Mouse (Mus musculus): Measurements from ENCODE around the gene Man1c1.

The Man1c1 gene

DNA sequence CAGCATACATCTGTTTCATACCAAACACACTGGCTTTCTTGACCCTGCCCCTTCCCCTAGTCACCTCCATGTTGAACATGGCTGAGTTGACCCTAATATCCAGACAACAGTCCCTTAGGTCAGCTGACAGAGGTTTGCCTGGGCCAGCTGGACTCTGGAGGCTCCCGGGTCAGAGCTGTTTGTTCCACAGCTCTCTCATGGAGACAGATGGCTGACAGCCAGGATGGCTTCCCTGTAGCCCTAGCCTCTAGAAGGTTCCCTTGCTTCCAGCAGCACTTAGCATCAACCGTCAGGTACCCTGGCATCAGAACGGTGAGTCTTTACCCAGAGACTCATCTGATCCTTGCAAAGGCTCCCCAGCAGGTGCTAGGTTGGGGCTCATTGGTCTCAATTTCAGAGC, 93.5 kb downstream of the Man1c1 start:
- in situ Hi-C loops (cut with MboI, MseI), result no loop called here

DNA sequence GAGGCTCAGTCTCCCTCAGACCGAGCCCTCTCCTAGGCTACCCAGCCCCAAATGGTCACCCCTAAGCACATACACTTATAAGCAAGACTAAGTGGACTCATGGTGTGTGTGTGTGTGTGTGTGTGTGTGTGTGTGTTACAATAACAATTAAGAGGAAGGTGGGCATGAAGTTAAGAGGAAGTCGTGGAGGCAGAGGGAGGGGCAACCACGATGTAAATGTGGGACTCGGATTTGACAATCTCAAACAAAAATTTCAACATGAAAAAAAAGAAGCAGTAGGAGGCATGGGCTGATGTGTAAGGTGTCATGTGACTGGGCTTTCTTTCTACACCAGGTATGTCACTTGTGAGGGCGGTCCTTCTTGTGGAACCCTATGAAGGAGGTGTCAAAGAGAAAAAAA, 96.4 kb downstream of the Man1c1 start:
- in situ Hi-C loops (cut with MboI, MseI), result no loop called here

DNA sequence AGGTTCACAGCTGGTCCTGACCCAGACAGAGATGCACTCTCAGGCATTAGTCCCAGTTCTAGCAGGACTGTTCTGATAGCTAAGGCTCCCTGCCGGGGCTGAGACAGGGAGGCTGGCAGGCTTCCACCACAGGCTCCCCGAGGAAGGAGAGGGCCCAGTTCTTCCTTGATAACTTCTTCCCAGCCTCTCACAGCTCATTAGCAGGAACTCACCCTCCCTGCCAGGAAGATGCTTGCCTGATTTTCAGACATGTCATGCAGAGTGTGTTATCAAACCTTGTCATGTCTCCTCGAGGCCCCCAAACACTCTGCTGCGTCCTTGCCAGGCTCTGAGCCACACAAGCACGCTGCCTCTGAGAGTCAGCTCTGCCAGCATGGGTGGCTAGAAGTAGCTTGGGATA, 98.0 kb downstream of the Man1c1 start:
- in situ Hi-C loops (cut with MboI, MseI), result no loop called here

GRCm38 (mm10) chr4:134604472-134604871, 99.6 kb downstream of the Man1c1 start:
- in situ Hi-C loops (cut with MboI, MseI), result no loop called here

DNA sequence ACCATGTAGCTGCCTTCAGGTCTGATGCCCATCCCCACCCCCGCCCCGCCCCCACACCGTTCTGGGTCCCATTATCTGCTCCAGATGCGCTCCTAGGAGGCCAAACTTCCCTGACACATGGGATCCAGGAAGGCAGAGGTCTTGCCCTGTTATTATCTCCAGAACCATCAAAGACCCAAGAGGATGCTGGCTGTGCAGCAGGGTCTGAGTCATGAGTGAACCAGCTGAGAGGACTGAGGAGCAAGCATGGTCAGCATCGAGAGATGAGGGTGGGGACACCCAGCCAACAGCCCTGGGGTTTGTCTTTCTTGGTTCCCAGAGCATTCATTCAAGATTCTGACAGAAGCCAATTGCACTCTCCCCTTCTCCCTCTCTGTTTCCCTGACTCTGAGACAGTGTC, 100.5 kb downstream of the Man1c1 start:
- in situ Hi-C loops (cut with MboI, MseI), result no loop called here

GRCm38 (mm10) chr4:134602610-134603009, 101.5 kb downstream of the Man1c1 start:
- in situ Hi-C loops (cut with MboI, MseI), result no loop called here

DNA sequence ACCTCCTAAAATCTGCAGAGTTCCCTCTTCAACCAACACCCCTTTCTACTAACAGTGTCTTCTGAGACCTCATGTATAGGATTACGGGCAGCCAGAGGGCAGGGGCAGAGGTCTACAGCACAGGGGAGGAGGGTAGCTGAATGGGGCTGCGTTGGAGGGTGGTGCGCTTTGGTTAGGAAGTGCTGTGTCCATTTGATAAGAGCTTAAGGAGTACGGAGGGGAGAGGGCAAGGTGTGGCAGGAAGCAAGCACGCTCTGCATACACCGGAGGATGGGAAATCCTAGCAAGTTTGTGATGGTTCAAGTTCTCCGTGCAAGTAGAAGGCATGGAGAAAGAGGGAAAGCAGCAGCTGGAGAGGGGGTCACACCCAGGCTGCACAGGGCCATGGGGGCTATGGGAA, 102.1 kb downstream of the Man1c1 start:
- in situ Hi-C loops (cut with MboI, MseI), result no loop called here

DNA sequence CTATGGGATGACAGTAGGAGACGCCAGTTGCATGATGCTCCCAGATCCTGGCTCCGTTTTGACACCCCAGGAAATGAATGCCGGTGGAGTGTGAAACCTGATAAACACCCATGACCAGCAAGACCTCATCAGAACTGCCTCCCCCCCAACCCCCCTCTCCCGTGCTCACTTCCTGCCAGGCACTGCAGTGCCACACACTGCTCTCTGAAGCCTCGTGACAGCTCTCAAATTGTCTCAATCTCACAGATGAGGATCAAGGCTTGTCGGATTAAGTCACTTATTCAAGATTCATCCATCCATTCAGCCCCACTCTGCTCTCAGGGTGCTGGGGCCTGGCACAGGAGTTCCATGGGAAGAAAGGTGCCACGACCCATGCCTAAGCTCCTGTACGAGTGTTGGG, 102.7 kb downstream of the Man1c1 start:
- in situ Hi-C loops (cut with MboI, MseI), result no loop called here

- in situ Hi-C loops (cut with MboI, MseI), result no loop called here
Observed at GRCm38 (mm10) chr4:134600777-134601176, 103.3 kb downstream of the Man1c1 start.

DNA sequence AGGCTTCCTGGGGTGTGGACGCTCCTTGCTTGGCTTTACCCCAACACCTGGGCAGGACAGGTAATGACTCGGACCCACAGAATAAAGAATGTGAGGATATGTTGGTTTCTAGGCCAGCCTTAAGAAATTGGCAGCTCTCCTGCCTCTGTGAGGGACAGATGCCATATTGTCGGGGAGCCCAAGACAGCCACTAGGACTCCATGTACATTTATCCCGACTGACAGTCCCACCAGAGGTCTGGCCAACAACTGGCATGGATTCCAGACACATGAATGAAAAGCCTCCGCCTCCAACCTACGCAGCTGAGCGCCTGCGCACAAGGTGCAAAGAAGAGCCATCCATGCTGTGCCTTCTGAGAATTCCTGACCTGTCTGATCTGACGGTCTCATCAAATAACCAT, 104.0 kb downstream of the Man1c1 start:
- in situ Hi-C loops (cut with MboI, MseI), result no loop called here

DNA sequence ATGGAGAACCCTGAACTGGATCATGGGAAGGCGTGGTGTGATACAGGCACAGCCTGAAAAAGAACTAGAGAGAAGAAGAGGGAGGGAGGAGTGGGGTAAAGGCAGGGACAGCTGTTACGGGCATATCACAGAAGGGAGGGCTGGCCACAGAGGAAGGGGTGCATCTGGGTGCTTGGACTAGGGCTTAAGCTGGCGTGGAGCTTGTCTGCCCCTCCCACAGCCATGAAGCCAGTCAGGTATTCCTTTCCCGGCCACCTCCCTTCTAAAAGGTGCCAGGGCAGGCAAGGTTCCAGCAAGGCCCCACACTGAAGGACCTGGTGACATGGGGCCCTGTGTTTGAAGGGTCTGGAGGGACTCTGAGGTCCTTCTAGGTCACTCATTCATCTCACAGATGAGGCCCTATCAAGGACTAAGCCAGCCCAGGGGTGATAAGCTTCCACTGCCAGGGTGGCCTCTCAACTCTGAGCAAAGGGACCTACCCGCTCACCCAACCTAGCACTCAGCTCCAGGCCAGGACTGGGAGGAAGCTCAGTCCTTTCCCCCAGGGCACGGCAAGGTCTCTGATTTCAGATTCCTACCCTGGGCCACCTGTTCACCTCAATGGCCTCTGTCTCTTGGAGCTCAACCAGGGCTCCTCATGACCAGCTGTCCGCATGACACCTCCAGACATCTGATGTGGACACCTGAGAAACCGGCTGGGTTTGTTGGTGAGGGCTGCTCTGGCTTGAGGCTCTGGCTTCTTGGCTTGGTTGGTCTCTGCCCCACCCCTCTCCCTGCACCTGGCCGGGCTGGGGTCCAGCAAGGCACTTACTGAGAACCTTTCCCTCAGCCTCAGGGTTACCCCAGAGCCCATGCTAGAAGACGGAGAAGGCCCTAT, 107.0 kb downstream of the Man1c1 start:
- in situ Hi-C loops (cut with MboI, MseI), result no loop called here

GRCm38 (mm10) chr4:134594731-134595439, 109.2 kb downstream of the Man1c1 start:
- in situ Hi-C loops (cut with MboI, MseI), result no loop called here

DNA sequence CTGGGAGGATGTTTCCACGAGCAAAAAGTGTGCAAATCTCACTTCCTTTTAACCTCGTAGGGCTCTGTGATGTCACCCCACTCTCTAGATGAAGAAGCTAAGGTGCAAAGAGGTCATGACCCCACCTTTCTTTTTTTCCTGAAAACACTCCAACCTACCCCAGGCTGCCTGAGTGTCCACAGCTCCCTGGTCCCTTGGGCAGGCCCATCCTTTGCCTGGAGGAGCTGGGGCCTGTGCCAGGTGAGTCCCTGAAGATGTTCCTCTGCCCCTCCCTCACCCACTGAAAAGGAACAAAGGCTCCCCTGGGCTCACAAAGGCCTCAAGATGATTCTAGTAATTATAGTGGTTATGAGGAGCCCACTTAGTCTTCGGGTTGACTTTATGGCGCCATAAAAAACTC, 111.6 kb downstream of the Man1c1 start:
- in situ Hi-C loops (cut with MboI, MseI), result no loop called here

DNA sequence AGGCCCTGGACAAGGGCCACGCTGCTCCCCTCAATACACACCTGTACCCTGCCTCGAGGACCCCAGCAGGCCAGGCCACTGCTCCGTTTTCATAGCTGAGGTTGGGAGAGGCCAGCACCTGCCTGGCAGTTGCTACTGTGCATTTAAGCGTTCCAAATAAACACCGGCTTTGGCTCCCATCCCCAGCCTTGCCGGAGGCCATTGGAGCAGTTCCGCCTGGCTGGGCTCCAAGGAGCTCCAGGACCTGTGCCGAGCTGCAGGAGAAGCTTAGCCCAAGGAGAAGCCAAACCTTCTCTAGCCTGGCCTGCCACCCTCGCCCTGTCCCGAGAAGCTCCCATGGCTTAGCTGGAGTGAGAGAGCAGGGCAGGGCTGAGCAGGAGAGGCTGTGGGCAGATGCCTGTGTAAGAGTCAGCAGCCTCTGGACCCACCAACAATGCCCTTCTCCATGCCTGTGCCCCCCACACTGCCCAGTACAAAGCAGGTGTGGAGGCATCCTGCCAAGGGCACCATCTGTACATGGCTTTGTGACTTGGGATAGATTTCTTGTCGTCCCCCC, 112.5 kb downstream of the Man1c1 start:
- in situ Hi-C loops (cut with MboI, MseI), result no loop called here

DNA sequence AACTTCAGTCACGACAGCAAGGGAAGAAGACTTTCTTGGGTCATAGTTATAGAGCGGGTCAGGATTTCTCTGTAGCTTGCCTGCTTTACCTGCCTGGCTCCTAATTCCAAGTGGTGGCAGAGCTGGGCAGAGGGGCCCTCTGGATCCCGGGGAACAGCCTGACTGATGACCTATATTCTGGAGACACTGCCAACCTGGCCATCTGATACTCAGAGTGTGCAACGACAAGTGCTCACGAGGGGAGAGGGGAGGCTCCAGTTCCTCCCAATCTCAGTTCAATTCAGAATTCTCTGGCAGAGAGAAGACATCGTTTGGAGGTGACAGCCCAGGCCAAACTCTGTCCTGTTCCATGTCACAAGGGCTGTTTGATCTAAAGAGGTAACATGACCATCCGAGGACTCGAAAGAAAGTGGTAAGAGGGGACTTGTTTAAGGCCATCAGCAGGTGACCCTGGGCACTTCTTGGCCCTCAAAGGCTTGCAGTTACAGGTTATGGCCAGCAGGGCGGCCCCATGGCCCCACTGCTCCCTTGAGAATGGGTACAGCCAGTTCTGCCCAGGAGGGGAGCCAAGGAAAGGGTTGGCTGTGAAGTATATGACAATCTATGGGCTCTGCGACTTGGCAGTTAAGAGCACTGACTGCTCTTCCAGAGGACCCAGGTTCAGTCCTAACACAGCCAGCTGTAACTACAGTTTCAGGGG, 113.7 kb downstream of the Man1c1 start:
- in situ Hi-C loops (cut with MboI, MseI), result no loop called here

GRCm38 (mm10) chr4:134589786-134590185, 114.3 kb downstream of the Man1c1 start:
- in situ Hi-C loops (cut with MboI, MseI), result no loop called here

DNA sequence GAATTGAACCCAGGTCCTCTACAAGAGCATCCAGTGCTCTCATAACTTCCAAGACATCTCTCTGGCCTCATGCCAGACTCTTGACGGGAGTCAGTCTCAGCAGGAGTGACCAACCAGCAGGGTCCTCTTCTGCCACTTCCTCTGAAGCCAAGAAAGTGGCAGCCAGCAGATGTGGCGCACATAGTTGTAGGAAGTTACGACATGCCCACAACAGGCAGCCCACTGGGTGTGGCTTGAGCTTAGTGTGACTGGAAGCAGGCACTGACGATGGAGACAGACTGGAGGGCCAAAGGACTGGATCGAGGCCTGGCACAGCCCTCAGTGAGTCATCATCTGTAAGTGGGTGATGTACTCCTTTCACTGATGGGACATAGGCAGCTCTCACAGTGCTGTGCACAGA, 115.1 kb downstream of the Man1c1 start:
- in situ Hi-C loops (cut with MboI, MseI), result no loop called here

DNA sequence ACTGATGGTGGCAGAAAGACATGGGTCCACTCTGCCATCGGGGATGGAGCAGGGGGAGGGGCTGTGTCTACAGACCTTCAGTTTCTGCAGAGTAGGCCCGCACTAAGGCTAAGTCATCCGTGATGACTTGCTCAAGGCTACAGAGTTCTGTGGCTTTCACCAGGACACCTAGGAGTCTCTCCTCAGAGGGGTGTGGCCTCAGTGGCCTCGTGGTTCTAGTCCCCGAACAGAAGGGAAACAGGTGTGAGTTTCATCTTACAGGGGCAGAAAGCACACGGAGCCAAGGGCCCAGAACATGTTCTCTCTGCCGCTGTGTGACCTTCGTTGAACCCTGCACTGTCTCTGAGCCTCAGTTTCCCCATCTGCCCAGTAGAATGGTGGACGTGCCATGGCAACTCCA, 115.8 kb downstream of the Man1c1 start:
- in situ Hi-C loops (cut with MboI, MseI), result no loop called here

GRCm38 (mm10) chr4:134587636-134588197, 116.4 kb downstream of the Man1c1 start:
- in situ Hi-C loops (cut with MboI, MseI), result no loop called here

GRCm38 (mm10) chr4:134586631-134587030, 117.5 kb downstream of the Man1c1 start:
- in situ Hi-C loops (cut with MboI, MseI), result no loop called here

- in situ Hi-C loops (cut with MboI, MseI), result no loop called here
Observed at GRCm38 (mm10) chr4:134586126-134586525, 118.0 kb downstream of the Man1c1 start.

DNA sequence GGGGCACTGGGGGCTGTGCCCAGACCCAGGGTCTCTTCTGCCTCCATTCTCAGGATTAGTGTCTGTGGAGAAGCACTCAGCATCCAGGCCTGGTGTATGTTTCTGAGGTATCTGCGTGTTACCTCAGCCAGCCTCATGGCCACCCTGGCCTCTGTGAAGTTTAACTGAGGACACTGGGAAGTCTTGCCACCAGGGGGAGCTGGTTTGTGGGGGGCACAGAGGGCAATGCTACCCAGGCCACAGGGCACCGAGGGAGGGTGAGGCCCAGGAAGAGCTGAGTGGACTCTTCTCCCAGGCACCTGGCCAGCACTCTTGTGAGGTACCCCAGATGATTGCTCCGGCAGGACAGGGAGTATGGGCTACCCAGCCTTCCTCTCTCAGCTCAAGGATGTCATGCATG, 120.6 kb downstream of the Man1c1 start:
- in situ Hi-C loops (cut with MboI, MseI), result no loop called here

Data from T-helper 1 cell (primary cell).